Comparison of ENCODE assay signal across 8 mouse cellular contexts in the genomic region with DNA sequence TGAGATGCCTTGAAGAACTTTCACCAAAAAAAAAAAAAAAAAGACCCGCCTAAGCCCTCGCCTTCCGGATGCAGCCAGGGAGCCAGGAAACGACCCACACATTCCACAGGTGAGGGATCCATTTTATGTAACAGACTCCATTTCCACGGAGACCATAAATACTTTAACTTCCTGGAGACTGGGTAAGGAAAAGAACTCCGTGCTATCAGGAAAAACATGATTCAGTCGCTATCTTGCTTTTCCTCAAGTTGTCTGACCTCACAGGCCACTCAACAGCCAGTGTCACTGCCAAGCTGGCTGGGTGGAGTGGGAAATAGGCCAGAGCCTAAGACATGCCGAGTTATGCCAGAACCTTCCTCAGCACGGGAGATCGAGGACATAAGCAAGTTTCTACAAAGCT. TPM values are rescaled to one million over a fixed set of nuclear protein-coding genes. Genes with fewer than 3 reads are reported as not detected.
DNase-seq lines count a peak whose midpoint lies in the region; ATAC-seq and TF ChIP-seq lines count a peak whose summit lies in the region.

No protein-coding gene starts in this region.

- 9% methylated on average over 10 of the region's 10 CpGs for WGBS in heart, embryonic 13.5 days
- WGBS in limb, embryonic 10.5 days: 75% methylated on average over 10 of the region's 10 CpGs
- WGBS in midbrain, postnatal 0 days: 82% methylated on average over 10 of the region's 10 CpGs

- H3K9me3 ChIP-seq in heart, embryonic 13.5 days: no peaks in the 10 kb centered on the region
- no peaks in the 10 kb centered on the region for H3K9me3 ChIP-seq in limb, embryonic 10.5 days (replicated peaks)
- H3K9me3 ChIP-seq in midbrain, postnatal 0 days (ENCODE audit: low read length): no peaks in the 10 kb centered on the region

- peaks cover 5% of the 10 kb centered on the region; the same call in 1 of the 2 replicates for H3K36me3 ChIP-seq in heart, embryonic 13.5 days
- no peaks in the 10 kb centered on the region for H3K36me3 ChIP-seq in limb, embryonic 10.5 days
- no peaks in the 10 kb centered on the region for H3K36me3 ChIP-seq in midbrain, postnatal 0 days (ENCODE audit: insufficient read depth, low read length)

- intact Hi-C loops in left cerebral cortex, postnatal 36 days (cut with DNase I): no loop called here

- peak overlapping the region; percentile 20 for H3K9ac ChIP-seq in heart, embryonic 13.5 days
- no peak overlapping the region for H3K9ac ChIP-seq in midbrain, postnatal 0 days (replicated peaks; ENCODE audit: low read length, poor library complexity, severe bottlenecking)

- TF ChIP-seq CTCF in midbrain, postnatal 0 days (IDR thresholded peaks at IDR 0.05): no peak

- no peaks in the 10 kb centered on the region for H3K27me3 ChIP-seq in heart, embryonic 13.5 days (replicated peaks)
- no peaks in the 10 kb centered on the region for H3K27me3 ChIP-seq in limb, embryonic 10.5 days (ENCODE audit: low read depth, poor library complexity, severe bottlenecking)
- no peaks in the 10 kb centered on the region for H3K27me3 ChIP-seq in midbrain, postnatal 0 days (ENCODE audit: insufficient read depth, low read length)

- peak overlapping the region; percentile 88 for H3K27ac ChIP-seq in heart, embryonic 13.5 days (replicated peaks)
- H3K27ac ChIP-seq in limb, embryonic 10.5 days: peak overlapping the region; percentile 26; the same call in 1 of the 2 replicates
- H3K27ac ChIP-seq in midbrain, postnatal 0 days (ENCODE audit: low read depth, low read length): no peak overlapping the region

- H3K4me3 ChIP-seq in heart, embryonic 13.5 days: no peak overlapping the region
- H3K4me3 ChIP-seq in limb, embryonic 10.5 days: no peak overlapping the region
- H3K4me3 ChIP-seq in midbrain, postnatal 0 days (ENCODE audit: low read depth, low read length): no peak overlapping the region

- ATAC-seq in heart, embryonic 13.5 days (ENCODE audit: extremely low read depth, insufficient number of reproducible peaks, low FRiP score, low TSS enrichment): 0 out of 2 replicates have a peak, but pooled peaks have one; percentile 35
- no peak for ATAC-seq in midbrain, postnatal 0 days (ENCODE audit: low FRiP score)

- peak; percentile 32 for DNase-seq in Muller cell, postnatal 12 days (ENCODE audit: inconsistent ontology term)
- DNase-seq in brain, adult 2 months (ENCODE audit: low read depth, low spot score): peak; percentile 68
- DNase-seq in limb, embryonic 10.5 days (ENCODE audit: low spot score): no peak
- no peak for DNase-seq in layer of hippocampus, postnatal 36 days
- DNase-seq in midbrain, postnatal 0 days (ENCODE audit: low spot score): no peak
- DNase-seq in left cerebral cortex, postnatal 36 days (ENCODE audit: low spot score in 2 of 2): no peak
- no peak for DNase-seq in right cerebral cortex, adult 18-20 months

- peaks cover 69% of the 10 kb centered on the region for H3K4me1 ChIP-seq in heart, embryonic 13.5 days
- peaks cover 29% of the 10 kb centered on the region for H3K4me1 ChIP-seq in limb, embryonic 10.5 days
- 0 out of 2 replicates have a peak, but pooled peaks cover 4% of the 10 kb centered on the region for H3K4me1 ChIP-seq in midbrain, postnatal 0 days (ENCODE audit: insufficient read depth, low read length)

- H3K4me2 ChIP-seq in heart, embryonic 13.5 days: peak overlapping the region; percentile 38
- H3K4me2 ChIP-seq in midbrain, postnatal 0 days (ENCODE audit: low read depth, low read length, poor library complexity, severe bottlenecking): no peak overlapping the region

RNA-seq across cellular contexts. Expression of a gene that starts 46.3 kb away (rescaled TPM):
- polyA plus RNA-seq in heart, embryonic 13.5 days (2015; fragmentation: Nextera tagmentation; extraction: Ambion mirVana): 22.9 and 32.9 TPM in 2 replicates
- 13.5 and 13.6 TPM in 2 replicates for polyA plus RNA-seq in limb, embryonic 10.5 days (2016; fragmentation: Nextera tagmentation; extraction: Ambion mirVana)
- 10 to 100 TPM; 17.8 to 19.0 TPM for total RNA-seq in layer of hippocampus, postnatal 36 days (2021)
- total RNA-seq in midbrain, postnatal 0 days (2014; rRNA removed): 31.4 and 31.7 TPM in 2 replicates
- 10.1 TPM in 2 replicates for polyA plus RNA-seq in midbrain, postnatal 0 days (2015; fragmentation: Nextera tagmentation; extraction: Ambion mirVana)
- 10 to 100 TPM; 22.6 to 22.8 TPM for total RNA-seq in left cerebral cortex, postnatal 36 days (2021)

Comparison
In these comparisons a context has a peak if more than half of its experiments do, and no peak if none do; other contexts are left out.
1. DNase-seq: peak in Muller cell, postnatal 12 days (single experiment) and brain, adult 2 months (single experiment); none in limb, embryonic 10.5 days (single experiment), layer of hippocampus, postnatal 36 days (0 of 2), midbrain, postnatal 0 days (single experiment), left cerebral cortex, postnatal 36 days (0 of 2) and right cerebral cortex, adult 18-20 months (single experiment).